Mouse (Mus musculus) thymus, adult 2 months (tissue): ENCODE results near the gene Mitf.

ENCODE experiments used
- CTCF ChIP-seq: fragments of 200-500 bp; IDR thresholded peaks from 2 replicates; pipeline ENCODE4 v1.5.1; 2012; ENCODE audit warnings: mild to moderate bottlenecking, control low read depth, low read length, moderate library complexity, borderline replicate concordance; ENCODE audit not compliant: control insufficient read depth, poor library complexity, insufficient read depth; ENCODE audit errors: extremely low read depth
- POLR2A ChIP-seq: fragments of 200-500 bp; IDR thresholded peaks from 2 replicates; pipeline ENCODE4 v1.6.1; 2012; ENCODE audit warnings: mild to moderate bottlenecking, low read length, control low read depth, moderate library complexity; ENCODE audit not compliant: control insufficient read depth, poor library complexity, insufficient read depth; ENCODE audit errors: extremely low read depth

GRCm38 (mm10) chr6:97828822-97829719 lies 22.2 kb downstream of the Mitf start:
- TF ChIP-seq CTCF (no peak), POLR2A (no peak)
